Mouse (Mus musculus): Measurements from ENCODE around the gene Dus4l. TPM values are rescaled to one million over a fixed set of nuclear protein-coding genes. Genes with fewer than 3 reads are reported as not detected.

The Dus4l gene
- polyA plus RNA-seq (2012; rRNA removed; ENCODE audit: low replicate concordance): 1.8 and 4.2 TPM in 2 replicates

GRCm38 (mm10) chr12:31654197-31654964 is at the start of gene Dus4l, which contains the start of gene Cog5:
Gene Dus4l (minus strand): TSS chr12:31654826.
Gene Cog5 (plus strand): TSS chr12:31654869.

GRCm38 (mm10) chr12:31634343-31635239 is 20.0 kb downstream of the Dus4l start, which contains the start of gene Bcap29:
Gene Bcap29 (minus strand): TSS chr12:31634658.

Other genes with a start within 250 kb of the Dus4l start
- gene Cbll1, start 155.2 kb downstream of the Dus4l start, polyA plus RNA-seq (2012; rRNA removed; ENCODE audit: low replicate concordance): 4.3 and 6.4 TPM in 2 replicates
- gene Slc26a4, start 94.9 kb downstream of the Dus4l start, polyA plus RNA-seq (2012; rRNA removed; ENCODE audit: low replicate concordance): 0.13 TPM in 1 of 2 replicates, not detected in the other
- 4.4 and 5.9 TPM in 2 replicates for gene Bcap29, start 20.2 kb downstream of the Dus4l start, polyA plus RNA-seq (2012; rRNA removed; ENCODE audit: low replicate concordance)
- gene Cog5, start within 50 bp of the Dus4l start, polyA plus RNA-seq (2012; rRNA removed; ENCODE audit: low replicate concordance): 20.0 and 27.7 TPM in 2 replicates
- not detected in 2 replicates for gene Gpr22, start 59.1 kb upstream of the Dus4l start, polyA plus RNA-seq (2012; rRNA removed; ENCODE audit: low replicate concordance)